Mouse (Mus musculus) E14TG2a.4 (cell line): Measurements from ENCODE around the gene Wwox.

Experiments used
- CTCF ChIP-seq: conservative IDR thresholded peaks from 2 replicates; pipeline ENCODE4 v1.5.1; 2014; ENCODE audit warnings: low read length
- NANOG ChIP-seq: IDR thresholded peaks from 2 replicates; pipeline ENCODE4 v1.6.1; 2014; ENCODE audit warnings: borderline replicate concordance, low read length, mixed read lengths

GRCm38 (mm10) chr8:114473546-114473945 lies 34.1 kb downstream of the Wwox start:
- TF ChIP-seq CTCF: no peak
- TF ChIP-seq NANOG: no peak
